Mouse (Mus musculus) kidney, embryonic 16.5 days (tissue): ENCODE measurements around the gene Kdm4c. TPM values are rescaled to one million over a fixed set of nuclear protein-coding genes. Genes with fewer than 3 reads are reported as not detected.
"Not testable (repeated sequence)": the region's sequence is repeated elsewhere in the genome, so short reads cannot be mapped to it uniquely, and the experiment has no call there.

Source experiments
- ATAC-seq: fragments of 200-750 bp; cut with Nextera tagmentation; 2 replicates; pipeline ENCODE4 v1.8.0; 2017; ENCODE audit warnings: moderate TSS enrichment; ENCODE audit not compliant: low FRiP score, low TSS enrichment
- H3K27ac ChIP-seq: fragments of 300-500 bp; sonication (generic); 2 replicates; pipeline ENCODE4 v1.5.1; 2014; ENCODE audit warnings: low read length
- H3K27me3 ChIP-seq: fragments of 300-500 bp; sonication (generic); 2 replicates; pipeline ENCODE4 v1.6.1; 2014; ENCODE audit warnings: low read length, control low read depth, mixed read lengths; ENCODE audit not compliant: insufficient read depth
- H3K36me3 ChIP-seq: fragments of 300-500 bp; sonication (generic); 2 replicates; pipeline ENCODE4 v1.6.1; 2014; ENCODE audit warnings: low read length, control low read depth, mixed read lengths; ENCODE audit not compliant: insufficient read depth
- H3K4me1 ChIP-seq: fragments of 300-500 bp; sonication (generic); 2 replicates; pipeline ENCODE4 v1.6.1; 2014; ENCODE audit warnings: low read length, control low read depth, mixed read lengths; ENCODE audit not compliant: insufficient read depth
- H3K4me2 ChIP-seq: fragments of 300-500 bp; sonication (generic); replicated peaks from 2 replicates; pipeline ENCODE4 v1.6.1; 2014; ENCODE audit warnings: low read depth, low read length
- H3K4me3 ChIP-seq: fragments of 300-500 bp; sonication (generic); 2 replicates; pipeline ENCODE4 v1.5.1; 2014; ENCODE audit warnings: mild to moderate bottlenecking, low read length
- H3K9ac ChIP-seq: fragments of 300-500 bp; sonication (generic); replicated peaks from 2 replicates; pipeline ENCODE4 v1.6.1; 2014; ENCODE audit warnings: low read length
- H3K9me3 ChIP-seq: fragments of 300-500 bp; sonication (generic); 2 replicates; pipeline ENCODE4 v1.6.1; 2016; ENCODE audit warnings: low read length, control low read depth
- WGBS: fragments of 180-500 bp; shearing (Covaris S2); extraction: QIAGEN DNeasy Blood & Tissue Kit; methylation state at CpG from one replicate; pipeline ENCODE4 v1.1.7; 2014; 5-methylcytosine and 5-hydroxymethylcytosine counted together
- polyA plus RNA-seq: library from polyadenylated mRNA; unstranded; fragments of >200 nt; fragmentation: Nextera tagmentation; extraction: Ambion mirVana; gene quantifications from 2 replicates; pipeline ENCODE4 v1.2.1, GENCODE M21; 2015

Kdm4c gene
- polyA plus RNA-seq, 1 experiment from 2014 or later, result 13.5 TPM

DNA sequence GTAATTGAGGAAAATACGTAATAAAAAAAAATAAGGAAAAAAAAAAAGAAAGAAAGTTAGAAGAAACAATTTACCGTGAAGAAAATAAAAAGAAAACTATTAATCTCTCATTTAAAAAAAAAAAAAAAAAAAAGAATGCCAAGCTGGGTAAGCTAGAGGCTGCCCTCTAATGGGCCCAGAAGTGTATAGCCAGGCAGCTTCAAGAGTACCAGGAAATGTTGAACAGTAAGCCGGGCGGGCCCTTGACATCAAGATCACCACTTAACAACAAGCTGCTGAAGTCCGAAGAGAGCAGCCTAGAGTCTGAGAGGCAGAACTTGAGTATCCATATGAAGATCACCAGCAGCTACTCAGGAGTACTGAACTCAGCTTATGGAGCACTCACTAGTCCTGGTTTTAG is 154.3 kb downstream of the Kdm4c start:
- no peak for ATAC-seq
- 87% methylated on average over 5 of the region's 5 CpGs for WGBS
- H3K9me3 ChIP-seq, result no peaks in the 10 kb centered on the region
- no peak overlapping the region for H3K27ac ChIP-seq
- no peaks in the 10 kb centered on the region for H3K27me3 ChIP-seq
- no peaks in the 10 kb centered on the region for H3K4me1 ChIP-seq
- peaks cover 18% of the 10 kb centered on the region for H3K36me3 ChIP-seq
- no peak overlapping the region for H3K4me3 ChIP-seq
- no peak overlapping the region for H3K9ac ChIP-seq
- H3K4me2 ChIP-seq, result no peak overlapping the region

DNA sequence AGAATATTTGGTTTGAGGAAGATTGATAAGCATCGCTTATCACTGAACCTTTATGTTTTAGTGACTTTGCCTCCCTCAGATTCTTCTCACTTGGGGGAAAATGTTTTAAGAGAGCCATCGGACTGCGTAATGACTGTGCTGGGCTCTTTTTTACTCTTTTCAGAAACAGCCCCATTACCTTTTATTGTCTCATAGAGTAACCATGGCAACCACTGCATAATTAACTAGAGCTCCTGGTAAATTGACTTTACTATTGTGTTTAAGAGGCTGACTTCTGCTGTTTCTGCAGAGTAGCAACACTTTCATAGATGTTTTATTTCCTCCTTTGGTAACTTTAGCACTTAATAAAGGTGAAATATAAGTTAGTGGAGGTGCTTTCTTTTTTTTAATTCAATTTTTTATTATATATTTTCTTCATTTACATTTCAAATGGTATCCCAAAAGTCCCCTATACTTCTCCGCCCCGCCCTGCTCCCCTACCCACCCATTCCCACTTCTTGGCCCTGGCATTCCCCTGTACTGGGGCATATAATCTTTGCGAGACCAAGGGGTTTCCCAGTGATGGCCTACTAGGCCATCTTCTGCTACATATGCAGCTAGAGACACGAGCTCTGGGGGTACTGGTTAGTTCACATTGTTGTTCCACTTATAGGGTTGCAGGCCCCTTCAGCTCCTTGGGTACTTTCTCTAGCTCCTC is 159.5 kb downstream of the Kdm4c start:
- H3K4me3 ChIP-seq, H3K4me2 ChIP-seq, H3K9me3 ChIP-seq, H3K27ac ChIP-seq, H3K4me1 ChIP-seq, H3K9ac ChIP-seq, H3K27me3 ChIP-seq: not testable (repeated sequence)
- H3K36me3 ChIP-seq, result peaks cover 29% of the 10 kb centered on the region
- ATAC-seq, result peak; percentile 46; the same call in 1 of the 2 replicates
- 71% methylated on average over 7 of the region's 7 CpGs for WGBS

DNA sequence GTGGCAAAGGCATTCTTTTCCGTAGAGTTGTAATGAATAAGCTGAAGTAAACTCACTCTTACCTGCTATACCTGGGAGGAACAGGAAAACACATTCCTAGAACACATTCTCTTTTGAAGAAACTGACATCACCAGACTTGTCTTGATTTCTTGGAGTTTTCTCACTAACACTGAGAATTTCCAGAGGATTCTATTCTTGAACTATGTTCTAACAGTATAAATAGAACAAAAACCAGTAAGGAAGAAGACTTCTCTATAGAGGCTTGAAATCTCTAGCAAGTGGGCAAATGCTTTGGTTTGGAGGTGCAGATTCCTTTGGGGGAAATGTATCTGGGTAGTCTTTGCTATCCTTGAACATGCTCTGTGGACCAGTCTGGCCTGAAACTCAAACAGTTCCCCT is 166.4 kb downstream of the Kdm4c start:
- H3K4me3 ChIP-seq, result no peak overlapping the region
- H3K36me3 ChIP-seq, result peaks cover 19% of the 10 kb centered on the region
- H3K27ac ChIP-seq, result no peak overlapping the region
- H3K4me2 ChIP-seq, result no peak overlapping the region
- WGBS, result 62% methylated on average over 1 of the region's 1 CpGs
- no peak for ATAC-seq
- no peaks in the 10 kb centered on the region for H3K27me3 ChIP-seq
- no peaks in the 10 kb centered on the region for H3K4me1 ChIP-seq
- H3K9ac ChIP-seq, result no peak overlapping the region
- no peaks in the 10 kb centered on the region for H3K9me3 ChIP-seq

DNA sequence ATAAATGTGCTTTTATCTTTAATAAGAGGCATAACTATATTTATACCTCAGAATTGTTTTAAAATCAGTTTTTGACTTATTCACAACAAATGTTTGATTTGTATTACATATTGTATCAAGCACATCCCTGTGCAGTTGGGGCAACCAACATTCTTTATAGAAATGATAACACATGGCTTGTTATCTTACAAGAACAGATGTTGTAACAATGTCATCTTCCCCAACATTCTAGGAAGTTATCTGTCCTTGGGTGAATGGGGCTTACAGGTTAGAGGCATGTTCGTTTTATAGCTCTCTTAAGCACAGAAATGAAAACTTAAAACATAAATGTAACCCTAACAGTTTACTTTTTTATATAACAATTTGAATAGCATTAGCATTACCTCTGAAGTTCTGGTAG is 177.5 kb downstream of the Kdm4c start:
- 61% methylated on average over 1 of the region's 1 CpGs for WGBS
- no peak overlapping the region for H3K4me2 ChIP-seq
- no peak for ATAC-seq
- H3K9ac ChIP-seq, result no peak overlapping the region
- H3K4me1 ChIP-seq, result no peaks in the 10 kb centered on the region
- H3K9me3 ChIP-seq, result no peaks in the 10 kb centered on the region
- no peak overlapping the region for H3K4me3 ChIP-seq
- H3K27me3 ChIP-seq, result no peaks in the 10 kb centered on the region
- H3K27ac ChIP-seq, result no peak overlapping the region
- no peaks in the 10 kb centered on the region for H3K36me3 ChIP-seq

Other genes with a start within 250 kb of the Kdm4c start
- gene Frmd3, start 229.1 kb upstream of the Kdm4c start, polyA plus RNA-seq, result 1.5 and 1.8 TPM in 2 replicates